Mouse (Mus musculus) Patski (cell line): ENCODE data around the gene Gm20388. TPM values are rescaled to one million over a fixed set of nuclear protein-coding genes. Genes with fewer than 3 reads are reported as not detected.

Experiments used
- ATAC-seq: fragments of 100-300 bp; one replicate; pipeline ENCODE4 v1.8.0; 2021
- CTCF ChIA-PET: fragments of 350-600 bp; sonication (Branson Sonifier 250); formaldehyde crosslinking; loops from one replicate; lab custom pipeline; 2022; ENCODE audit warnings: inconsistent platforms; lab: Charles Lee
- POLR2A ChIA-PET: fragments of 350-600 bp; sonication (Branson Sonifier 250); formaldehyde crosslinking; loops from one replicate; lab custom pipeline; 2022; ENCODE audit warnings: antibody characterized with exemption, inconsistent platforms; lab: Charles Lee
- DNase-seq: peaks from one replicate; pipeline ENCODE4 v3.0.0-alpha.2; 2011; ENCODE audit warnings: low read depth, low spot score
- H3K27me3 ChIP-seq: fragments of 371-371 bp; one replicate; pipeline ENCODE4 v1.5.1; 2021
- CTCF ChIP-seq: fragments of 100-300 bp; IDR thresholded peaks from one replicate; pipeline ENCODE4 v1.5.1; 2021
- in situ Hi-C: fragments of 300-500 bp; cut with MboI; formaldehyde crosslinking; loops from 3 replicates; pipeline ENCODE4 v1.11.1; 2018; ENCODE audit warnings: low pct_unique_long_range_greater_than_20kb, mixed read lengths
- polyA plus RNA-seq: library from polyadenylated mRNA; unstranded; gene quantifications from one replicate; pipeline ENCODE4 v1.2.3, GENCODE M21; 2021

The Gm20388 gene
- polyA plus RNA-seq, 1 experiment from 2014 or later: 86.7 TPM

DNA sequence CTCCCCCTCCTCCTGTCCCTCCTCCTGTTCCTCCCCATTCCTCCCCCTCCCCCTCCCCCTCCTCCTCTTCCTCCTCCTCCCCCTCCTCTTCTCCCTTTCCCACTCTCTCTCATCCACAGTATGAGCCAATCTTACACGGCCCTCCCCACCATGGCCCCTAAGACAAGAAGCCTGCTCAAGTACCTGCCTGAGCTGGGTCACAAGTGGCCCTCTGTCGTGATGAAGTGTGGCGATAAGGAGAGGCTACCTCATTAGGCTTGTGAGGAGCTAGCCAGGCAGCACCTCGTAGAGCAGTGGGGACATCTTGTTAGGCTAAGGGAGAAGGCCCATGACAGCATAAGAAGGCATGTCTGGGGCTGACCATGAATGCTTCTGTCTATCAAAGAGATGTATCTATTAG, 1762.5 kb downstream of the Gm20388 start:
- CTCF ChIA-PET: interaction anchor here (1.3 to 1.5 kb wide), 3 partner anchors 12 to 82 kb away, joined by 4 to 9 read pairs (median 5); no protein-coding TSS in a partner anchor
- H3K27me3 ChIP-seq: no peaks in the 10 kb centered on the region
- no peak for TF ChIP-seq CTCF
- in situ Hi-C loops: loop anchor here (5.0 kb wide), 1 partner anchor 66 kb away; no protein-coding TSS in a partner anchor
- POLR2A ChIA-PET: no interaction called here
- DNase-seq (no peak), ATAC-seq (no peak)

DNA sequence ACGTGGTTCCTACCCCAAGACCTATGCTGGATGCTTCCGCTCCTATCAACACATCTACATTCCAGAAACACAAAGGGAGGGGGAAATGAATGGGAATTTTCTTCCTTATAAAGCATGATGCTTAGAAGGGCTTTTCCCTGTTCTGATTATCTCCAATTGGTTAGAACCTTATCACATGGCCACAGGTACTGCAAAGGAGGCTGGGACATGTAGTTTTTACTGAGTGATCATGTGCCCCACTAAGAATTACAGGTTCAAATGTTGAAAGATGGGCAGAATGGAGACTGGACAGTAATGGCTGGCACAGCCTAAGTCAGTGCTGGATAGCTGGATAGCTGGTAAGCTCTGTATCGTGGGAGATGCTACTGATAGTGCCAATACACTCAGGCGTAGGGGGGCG, 1763.3 kb downstream of the Gm20388 start:
- CTCF ChIA-PET: interaction anchor here (0.7 to 1.5 kb wide), 6 partner anchors 11 to 83 kb away, joined by 3 to 9 read pairs (median 5); no protein-coding TSS in a partner anchor
- H3K27me3 ChIP-seq: no peaks in the 10 kb centered on the region
- DNase-seq (no peak), ATAC-seq (no peak)
- TF ChIP-seq CTCF: no peak
- POLR2A ChIA-PET: no interaction called here
- in situ Hi-C loops: loop anchor here (5.0 kb wide), 1 partner anchor 67 kb away; no protein-coding TSS in a partner anchor

DNA sequence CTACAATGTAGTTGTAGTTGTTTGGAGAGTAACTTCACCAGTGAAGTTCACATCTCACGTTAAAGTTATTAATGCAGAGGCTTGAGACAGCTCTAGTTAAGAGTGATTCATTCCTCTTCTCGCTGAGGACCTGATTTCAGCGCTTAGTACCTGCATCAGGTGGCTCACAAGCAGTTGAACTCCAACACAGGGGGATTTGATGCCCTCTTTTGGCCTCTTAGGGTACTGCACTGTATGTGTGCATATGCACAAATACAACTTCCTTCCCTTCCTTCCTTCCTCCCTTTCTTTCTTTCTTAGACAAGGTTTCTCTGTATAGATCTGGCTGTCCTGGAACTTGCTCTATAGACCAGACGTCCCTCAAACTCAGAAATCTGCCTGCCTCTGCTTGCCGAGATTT, 1763.9 kb downstream of the Gm20388 start:
- POLR2A ChIA-PET: no interaction called here
- H3K27me3 ChIP-seq: peaks cover 1% of the 10 kb centered on the region
- ATAC-seq: no peak
- no peak for TF ChIP-seq CTCF
- no peak for DNase-seq
- CTCF ChIA-PET: interaction anchor here (0.9 to 1.5 kb wide), 5 partner anchors 11 to 83 kb away, joined by 4 to 9 read pairs (median 5); no protein-coding TSS in a partner anchor
- in situ Hi-C loops: loop anchor here (5.0 kb wide), 1 partner anchor 67 kb away; no protein-coding TSS in a partner anchor

- no peak for TF ChIP-seq CTCF
- ATAC-seq: no peak
- CTCF ChIA-PET: no interaction called here
- no peak for DNase-seq
- peaks cover 3% of the 10 kb centered on the region for H3K27me3 ChIP-seq
- in situ Hi-C loops: loop anchor here (5.0 kb wide), 1 partner anchor 128 kb away; no protein-coding TSS in a partner anchor
- POLR2A ChIA-PET: no interaction called here
Measured at GRCm38 (mm10) chr8:121675161-121675560, 1764.5 kb downstream of the Gm20388 start.

DNA sequence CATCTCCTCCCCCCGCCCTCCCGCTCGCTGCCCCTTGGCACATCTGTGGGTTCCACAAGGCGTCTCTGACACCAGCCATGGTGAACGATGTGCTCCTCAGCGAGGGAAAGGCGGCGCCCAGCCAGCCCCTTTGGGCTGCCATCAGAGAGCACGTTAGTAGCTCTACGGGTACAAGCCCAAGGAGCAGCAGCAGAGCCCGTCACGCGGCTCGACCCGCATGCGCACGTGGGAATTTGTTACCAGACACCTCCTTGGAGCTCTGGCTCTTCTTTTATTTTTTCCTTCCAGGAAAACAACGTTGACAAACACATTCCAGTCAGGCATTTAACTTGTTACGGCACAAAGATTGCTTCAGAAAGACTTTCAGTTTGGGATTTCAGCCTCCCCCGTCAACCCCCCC, 1765.1 kb downstream of the Gm20388 start:
- H3K27me3 ChIP-seq: peaks cover 6% of the 10 kb centered on the region
- CTCF ChIA-PET: interaction anchor here (0.8 kb wide), 1 partner anchor 9 kb away, joined by 3 read pairs; no protein-coding TSS in a partner anchor
- no peak for ATAC-seq
- in situ Hi-C loops: loop anchor here (5.0 kb wide), 1 partner anchor 128 kb away; no protein-coding TSS in a partner anchor
- TF ChIP-seq CTCF: no peak
- no peak for DNase-seq
- POLR2A ChIA-PET: no interaction called here

DNA sequence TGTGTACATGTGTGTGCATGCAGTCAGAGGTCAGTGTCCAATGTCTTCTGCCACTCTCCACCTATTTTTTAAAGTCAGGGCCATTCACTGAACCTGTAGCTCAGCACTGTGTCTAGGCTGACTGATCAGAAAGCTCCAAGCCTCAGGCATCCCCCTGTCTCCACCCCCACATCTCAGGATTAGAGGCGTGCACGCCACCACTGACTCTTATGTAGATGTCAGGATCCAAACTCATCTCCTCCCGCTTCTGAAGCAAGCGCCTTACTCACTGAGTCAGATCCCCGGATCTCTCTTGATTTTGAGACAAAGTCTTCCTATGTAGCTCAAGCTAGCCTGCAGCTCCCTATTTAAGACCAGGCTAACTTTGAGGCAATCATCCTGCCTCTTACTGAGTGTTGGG, 1768.1 kb downstream of the Gm20388 start:
- ChIA-PET POLR2A (interaction anchor here (0.6 kb wide), 1 partner anchor 9 kb away, joined by 4 read pairs; no protein-coding TSS in a partner anchor), CTCF (no interaction called here)
- in situ Hi-C loops: loop anchor here (5.0 kb wide), 1 partner anchor 131 kb away; no protein-coding TSS in a partner anchor
- TF ChIP-seq CTCF: no peak
- H3K27me3 ChIP-seq: peaks cover 16% of the 10 kb centered on the region
- ATAC-seq: no peak
- no peak for DNase-seq

DNA sequence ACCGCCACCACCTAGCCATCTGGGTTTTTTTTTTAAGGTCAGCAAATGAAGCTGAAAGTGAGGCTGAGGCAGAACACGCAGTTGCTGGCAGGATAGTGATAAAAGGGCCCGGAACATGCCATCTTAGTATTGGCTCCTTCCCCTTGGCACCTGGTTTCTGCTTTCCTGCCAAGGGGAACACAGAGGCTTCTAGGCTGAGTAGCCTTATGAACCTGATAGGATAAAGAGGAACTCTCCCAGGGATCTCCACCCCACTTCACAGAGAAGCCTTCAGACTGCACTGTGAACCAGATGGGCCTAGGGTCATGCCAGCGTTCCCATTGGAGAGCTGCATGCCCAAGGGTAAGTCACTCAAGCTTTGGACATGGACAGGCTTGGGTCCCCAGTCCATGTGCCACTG, 1770.3 kb downstream of the Gm20388 start:
- ChIA-PET CTCF (no interaction called here), POLR2A (no interaction called here)
- DNase-seq (no peak), ATAC-seq (no peak)
- in situ Hi-C loops: no loop called here
- no peak for TF ChIP-seq CTCF
- peaks cover 16% of the 10 kb centered on the region for H3K27me3 ChIP-seq

GRCm38 (mm10) chr8:121681457-121681856, 1770.8 kb downstream of the Gm20388 start:
- peaks cover 16% of the 10 kb centered on the region for H3K27me3 ChIP-seq
- DNase-seq: no peak
- ChIA-PET POLR2A (no interaction called here), CTCF (interaction anchor here (1.4 kb wide), 1 partner anchor 74 kb away, joined by 4 read pairs; no protein-coding TSS in a partner anchor)
- no peak for TF ChIP-seq CTCF
- ATAC-seq: no peak
- in situ Hi-C loops: no loop called here

GRCm38 (mm10) chr8:121683083-121683832, 1772.6 kb downstream of the Gm20388 start:
- POLR2A ChIA-PET: no interaction called here
- DNase-seq (peak; percentile 35), ATAC-seq (no peak)
- H3K27me3 ChIP-seq: peaks cover 16% of the 10 kb centered on the region
- CTCF ChIA-PET: no interaction called here
- no peak for TF ChIP-seq CTCF
- in situ Hi-C loops: no loop called here

- ChIA-PET POLR2A (no interaction called here), CTCF (interaction anchor here (0.7 to 2.3 kb wide), 9 partner anchors 9 to 138 kb away, joined by 3 to 7 read pairs (median 4); no protein-coding TSS in a partner anchor)
- in situ Hi-C loops: no loop called here
- peak; percentile 82 for TF ChIP-seq CTCF
- ATAC-seq: peak; percentile 31
- peaks cover 12% of the 10 kb centered on the region for H3K27me3 ChIP-seq
- no peak for DNase-seq
Measured at GRCm38 (mm10) chr8:121685419-121685818, 1774.8 kb downstream of the Gm20388 start.
